Mouse (Mus musculus) liver, embryonic 15.5 days (tissue): ENCODE measurements around the gene Acads. TPM values are rescaled to one million over a fixed set of nuclear protein-coding genes. Genes with fewer than 3 reads are reported as not detected.

Source experiments
- ATAC-seq: fragments of 200-750 bp; cut with Nextera tagmentation; 2 replicates; pipeline ENCODE4 v1.8.0; 2017; ENCODE audit warnings: moderate number of reproducible peaks, mild to moderate bottlenecking, moderate library complexity; ENCODE audit not compliant: insufficient read depth
- H3K27ac ChIP-seq: fragments of 300-500 bp; sonication (generic); replicated peaks from 2 replicates; pipeline ENCODE4 v1.5.1; 2015; ENCODE audit warnings: mild to moderate bottlenecking, inconsistent platforms
- H3K27me3 ChIP-seq: fragments of 300-500 bp; sonication (generic); 2 replicates; pipeline ENCODE4 v1.6.1; 2015; ENCODE audit warnings: mild to moderate bottlenecking, inconsistent platforms
- H3K36me3 ChIP-seq: fragments of 300-500 bp; sonication (generic); replicated peaks from 2 replicates; pipeline ENCODE4 v1.6.1; 2015; ENCODE audit warnings: moderate library complexity, mild to moderate bottlenecking, inconsistent platforms
- H3K4me1 ChIP-seq: fragments of 300-500 bp; sonication (generic); replicated peaks from 2 replicates; pipeline ENCODE4 v1.6.1; 2015; ENCODE audit warnings: inconsistent platforms
- H3K4me2 ChIP-seq: fragments of 300-500 bp; sonication (generic); 2 replicates; pipeline ENCODE4 v1.6.1; 2015; ENCODE audit warnings: moderate library complexity, mild to moderate bottlenecking, inconsistent platforms
- H3K4me3 ChIP-seq: fragments of 300-500 bp; sonication (generic); replicated peaks from 2 replicates; pipeline ENCODE4 v1.5.1; 2015; ENCODE audit warnings: mild to moderate bottlenecking, inconsistent platforms
- H3K9ac ChIP-seq: fragments of 300-500 bp; sonication (generic); 2 replicates; pipeline ENCODE4 v1.6.1; 2015; ENCODE audit warnings: moderate library complexity, mild to moderate bottlenecking, inconsistent platforms
- H3K9me3 ChIP-seq: fragments of 300-500 bp; sonication (generic); replicated peaks from 2 replicates; pipeline ENCODE4 v1.6.1; 2016; ENCODE audit warnings: inconsistent platforms
- WGBS: fragments of 180-500 bp; shearing (Covaris S2); methylation state at CpG from one replicate; pipeline ENCODE4 v1.1.7; 2015; ENCODE audit warnings: mixed read lengths; ENCODE audit not compliant: insufficient replicate concordance; 5-methylcytosine and 5-hydroxymethylcytosine counted together
- polyA plus RNA-seq: library from polyadenylated mRNA; unstranded; fragments of >200 nt; fragmentation: Nextera tagmentation; extraction: Ambion mirVana; gene quantifications from 2 replicates; pipeline ENCODE4 v1.2.1, GENCODE M21; 2015

Gene Acads
- polyA plus RNA-seq, 1 experiment from 2014 or later: 49.8 TPM

GRCm38 (mm10) chr5:115134234-115135165 lies 15.4 kb upstream of the Acads start, which contains the start of gene Unc119b:
Gene Unc119b, minus strand, starts transcription at chr5:115134975.
- no peaks in the 10 kb centered on the region for H3K9me3 ChIP-seq
- H3K4me2 ChIP-seq: peak within 1 kb of the TSS; percentile 97
- peak; percentile 94 for ATAC-seq
- H3K36me3 ChIP-seq: peaks cover 4% of the 10 kb centered on the region
- H3K27me3 ChIP-seq: peaks cover 22% of the 10 kb centered on the region
- H3K4me3 ChIP-seq: peak within 1 kb of the TSS; percentile 85
- H3K9ac ChIP-seq: peak within 1 kb of the TSS; percentile 77
- 0 out of 2 replicates have a peak within 1 kb of the TSS, but pooled peaks have one; percentile 33 for H3K27ac ChIP-seq
- under 1% methylated on average over 76 of the region's 81 CpGs for WGBS
- H3K4me1 ChIP-seq: peaks cover 24% of the 10 kb centered on the region

GRCm38 (mm10) chr5:115133358-115134066 lies 14.4 kb upstream of the Acads start:
- no peak for ATAC-seq

GRCm38 (mm10) chr5:115132465-115132864 lies 13.3 kb upstream of the Acads start:
- peaks cover 17% of the 10 kb centered on the region for H3K27me3 ChIP-seq
- WGBS: 82% methylated on average over 8 of the region's 8 CpGs

More at GRCm38 (mm10) chr5:115133358-115134066, 14.4 kb upstream of the Acads start:
- 59% methylated on average over 6 of the region's 6 CpGs for WGBS
- H3K4me2 ChIP-seq: peak overlapping the region; percentile 97
- no peaks in the 10 kb centered on the region for H3K9me3 ChIP-seq
- no peak overlapping the region for H3K27ac ChIP-seq
- peaks cover 7% of the 10 kb centered on the region for H3K36me3 ChIP-seq
- peak overlapping the region; percentile 85 for H3K4me3 ChIP-seq
- H3K9ac ChIP-seq: no peak overlapping the region
- H3K4me1 ChIP-seq: peaks cover 24% of the 10 kb centered on the region
- peaks cover 22% of the 10 kb centered on the region for H3K27me3 ChIP-seq

GRCm38 (mm10) chr5:115129328-115129727 lies 10.2 kb upstream of the Acads start:
- Histone ChIP-seq H3K9me3 (no peaks in the 10 kb centered on the region), H3K4me3 (no peak overlapping the region), H3K4me2 (no peak overlapping the region), H3K4me1 (peaks cover 18% of the 10 kb centered on the region), H3K9ac (no peak overlapping the region), H3K36me3 (peaks cover 20% of the 10 kb centered on the region), H3K27me3 (no peaks in the 10 kb centered on the region), H3K27ac (no peak overlapping the region)
- no peak for ATAC-seq
- WGBS: 80% methylated on average over 6 of the region's 6 CpGs

More at GRCm38 (mm10) chr5:115132465-115132864, 13.3 kb upstream of the Acads start:
- ATAC-seq: no peak
- no peak overlapping the region for H3K9ac ChIP-seq
- H3K36me3 ChIP-seq: peaks cover 7% of the 10 kb centered on the region
- peaks cover 24% of the 10 kb centered on the region for H3K4me1 ChIP-seq
- no peaks in the 10 kb centered on the region for H3K9me3 ChIP-seq
- H3K4me2 ChIP-seq: no peak overlapping the region
- no peak overlapping the region for H3K27ac ChIP-seq
- no peak overlapping the region for H3K4me3 ChIP-seq

- no peaks in the 10 kb centered on the region for H3K27me3 ChIP-seq
- H3K9me3 ChIP-seq: no peaks in the 10 kb centered on the region
- no peak overlapping the region for H3K27ac ChIP-seq
- 86% methylated on average over 22 of the region's 22 CpGs for WGBS
- peaks cover 20% of the 10 kb centered on the region for H3K36me3 ChIP-seq
- no peak overlapping the region for H3K4me2 ChIP-seq
- ATAC-seq: no peak
- no peak overlapping the region for H3K4me3 ChIP-seq
- H3K4me1 ChIP-seq: 0 out of 2 replicates have a peak, but pooled peaks cover 1% of the 10 kb centered on the region
- H3K9ac ChIP-seq: no peak overlapping the region
Observed at GRCm38 (mm10) chr5:115127421-115128179, 8.5 kb upstream of the Acads start.

GRCm38 (mm10) chr5:115126578-115127312 lies 7.6 kb upstream of the Acads start:
- Histone ChIP-seq H3K9me3 (no peaks in the 10 kb centered on the region), H3K4me1 (peaks cover 4% of the 10 kb centered on the region), H3K27ac (no peak overlapping the region), H3K4me3 (no peak overlapping the region), H3K9ac (no peak overlapping the region), H3K4me2 (no peak overlapping the region), H3K36me3 (peaks cover 20% of the 10 kb centered on the region), H3K27me3 (no peaks in the 10 kb centered on the region)
- 79% methylated on average over 28 of the region's 28 CpGs for WGBS
- no peak for ATAC-seq

GRCm38 (mm10) chr5:115125211-115125871 lies 6.2 kb upstream of the Acads start:
- Histone ChIP-seq H3K27me3 (no peaks in the 10 kb centered on the region), H3K27ac (no peak overlapping the region), H3K9ac (no peak overlapping the region), H3K36me3 (peaks cover 20% of the 10 kb centered on the region), H3K9me3 (no peaks in the 10 kb centered on the region), H3K4me3 (no peak overlapping the region), H3K4me2 (no peak overlapping the region), H3K4me1 (peaks cover 7% of the 10 kb centered on the region)
- ATAC-seq: peak; percentile 37; the same call in 1 of the 2 replicates
- WGBS: 35% methylated on average over 24 of the region's 24 CpGs

GRCm38 (mm10) chr5:115124690-115125089 lies 5.5 kb upstream of the Acads start:
- H3K4me2 ChIP-seq: no peak overlapping the region
- peaks cover 8% of the 10 kb centered on the region for H3K4me1 ChIP-seq
- ATAC-seq: no peak
- no peak overlapping the region for H3K9ac ChIP-seq
- peaks cover 17% of the 10 kb centered on the region for H3K36me3 ChIP-seq
- no peak overlapping the region for H3K27ac ChIP-seq
- WGBS: 79% methylated on average over 6 of the region's 6 CpGs
- H3K27me3 ChIP-seq: no peaks in the 10 kb centered on the region
- no peaks in the 10 kb centered on the region for H3K9me3 ChIP-seq
- no peak overlapping the region for H3K4me3 ChIP-seq

GRCm38 (mm10) chr5:115120978-115121377 lies 1.8 kb upstream of the Acads start:
- ATAC-seq: no peak
- Histone ChIP-seq H3K27me3 (no peaks in the 10 kb centered on the region), H3K4me1 (peaks cover 31% of the 10 kb centered on the region), H3K9me3 (no peaks in the 10 kb centered on the region), H3K27ac (no peak overlapping the region), H3K4me3 (no peak overlapping the region), H3K36me3 (peaks cover 16% of the 10 kb centered on the region), H3K4me2 (no peak overlapping the region), H3K9ac (no peak overlapping the region)
- WGBS: 85% methylated on average over 5 of the region's 5 CpGs

- no peak for ATAC-seq
- Histone ChIP-seq H3K4me3 (no peak overlapping the region), H3K36me3 (peaks cover 21% of the 10 kb centered on the region), H3K27me3 (no peaks in the 10 kb centered on the region), H3K27ac (no peak overlapping the region), H3K4me1 (peaks cover 31% of the 10 kb centered on the region), H3K9ac (no peak overlapping the region), H3K4me2 (no peak overlapping the region), H3K9me3 (no peaks in the 10 kb centered on the region)
- WGBS: 82% methylated on average over 13 of the region's 13 CpGs
Observed at GRCm38 (mm10) chr5:115117467-115117866, 1.7 kb downstream of the Acads start.
